Comparison of ENCODE assay signal across 20 mouse cellular contexts in genomic region chr8:120433143-120433542, GRCm38 (mm10).
A peak's percentile ranks its signal among the peaks of the same experiment; 100 is the strongest.
DNase-seq lines count a peak whose midpoint lies in the region; ATAC-seq and TF ChIP-seq lines count a peak whose summit lies in the region.
"Had no signal": no experiment of that assay in that cellular context is flagged by ENCODE, and none has a peak within 500 bp of the region (broad histone marks: within the 10 kb centered on the region; RNA-seq: fewer than 3 reads in every experiment).

No protein-coding gene starts in this region.

- H3K27ac ChIP-seq in heart, embryonic 10.5 days = 0 out of 2 replicates have a peak overlapping the region, but pooled peaks have one; percentile 1
- 0 out of 2 replicates have a peak overlapping the region, but pooled peaks have one; percentile 7 for H3K27ac ChIP-seq in midbrain, postnatal 0 days (ENCODE audit: low read depth, low read length)
- H3K27ac ChIP-seq in midbrain, embryonic 11.5 days (ENCODE audit: low read depth, low read length) = no peak overlapping the region
- H3K27ac ChIP-seq in forebrain, embryonic 12.5 days = peak overlapping the region; percentile 68; the same call in 1 of the 2 replicates
- H3K27ac ChIP-seq in limb, embryonic 10.5 days = peak overlapping the region; percentile 37; the same call in 1 of the 2 replicates
- H3K27ac ChIP-seq: heart, embryonic 13.5 days; kidney, postnatal 0 days had no signal

- H3K4me2 ChIP-seq in midbrain, postnatal 0 days (ENCODE audit: low read depth, low read length, poor library complexity, severe bottlenecking) = no peak overlapping the region
- H3K4me2 ChIP-seq in midbrain, embryonic 11.5 days = no peak overlapping the region
- H3K4me2 ChIP-seq in forebrain, embryonic 12.5 days = no peak overlapping the region
- H3K4me2 ChIP-seq: heart, embryonic 13.5 days had no signal

- H3K4me3 ChIP-seq in heart, embryonic 10.5 days = no peak overlapping the region
- H3K4me3 ChIP-seq in midbrain, postnatal 0 days (ENCODE audit: low read depth, low read length) = no peak overlapping the region
- H3K4me3 ChIP-seq in midbrain, embryonic 11.5 days (ENCODE audit: low read depth, low read length) = no peak overlapping the region
- H3K4me3 ChIP-seq in forebrain, embryonic 12.5 days (replicated peaks) = no peak overlapping the region
- no peak overlapping the region for H3K4me3 ChIP-seq in limb, embryonic 10.5 days
- H3K4me3 ChIP-seq: heart, embryonic 13.5 days had no signal

- H3K9me3 ChIP-seq in heart, embryonic 10.5 days = no peaks in the 10 kb centered on the region
- H3K9me3 ChIP-seq in midbrain, postnatal 0 days (ENCODE audit: low read length) = no peaks in the 10 kb centered on the region
- no peaks in the 10 kb centered on the region for H3K9me3 ChIP-seq in midbrain, embryonic 11.5 days (ENCODE audit: control insufficient read depth, low read length)
- peaks cover 5% of the 10 kb centered on the region; the same call in 1 of the 2 replicates for H3K9me3 ChIP-seq in forebrain, embryonic 12.5 days
- H3K9me3 ChIP-seq in limb, embryonic 10.5 days (replicated peaks) = no peaks in the 10 kb centered on the region

- no peaks in the 10 kb centered on the region for H3K36me3 ChIP-seq in heart, embryonic 10.5 days
- H3K36me3 ChIP-seq in midbrain, postnatal 0 days (ENCODE audit: insufficient read depth, low read length) = no peaks in the 10 kb centered on the region
- H3K36me3 ChIP-seq in midbrain, embryonic 11.5 days (ENCODE audit: control insufficient read depth, insufficient read depth, low read length) = no peaks in the 10 kb centered on the region
- H3K36me3 ChIP-seq in forebrain, embryonic 12.5 days (replicated peaks) = no peaks in the 10 kb centered on the region
- H3K36me3 ChIP-seq in limb, embryonic 10.5 days = 0 out of 2 replicates have a peak, but pooled peaks cover 8% of the 10 kb centered on the region
- H3K36me3 ChIP-seq: heart, embryonic 13.5 days had no signal

- H3K4me1 ChIP-seq in heart, embryonic 10.5 days = peaks cover 46% of the 10 kb centered on the region
- no peaks in the 10 kb centered on the region; the same call in 1 of the 2 replicates for H3K4me1 ChIP-seq in midbrain, postnatal 0 days (ENCODE audit: insufficient read depth, low read length)
- H3K4me1 ChIP-seq in midbrain, embryonic 11.5 days (ENCODE audit: control insufficient read depth, insufficient read depth, low read length) = peaks cover 9% of the 10 kb centered on the region
- peaks cover 53% of the 10 kb centered on the region for H3K4me1 ChIP-seq in forebrain, embryonic 12.5 days
- peaks cover 76% of the 10 kb centered on the region for H3K4me1 ChIP-seq in limb, embryonic 10.5 days

- peaks cover 19% of the 10 kb centered on the region for H3K27me3 ChIP-seq in heart, embryonic 10.5 days (ENCODE audit: insufficient read depth, poor library complexity, severe bottlenecking)
- H3K27me3 ChIP-seq in midbrain, postnatal 0 days (ENCODE audit: insufficient read depth, low read length) = no peaks in the 10 kb centered on the region
- H3K27me3 ChIP-seq in midbrain, embryonic 11.5 days (ENCODE audit: control insufficient read depth, insufficient read depth, low read length) = peaks cover 6% of the 10 kb centered on the region; the same call in 1 of the 2 replicates
- peaks cover 15% of the 10 kb centered on the region for H3K27me3 ChIP-seq in forebrain, embryonic 12.5 days
- peaks cover 40% of the 10 kb centered on the region for H3K27me3 ChIP-seq in limb, embryonic 10.5 days (ENCODE audit: low read depth, poor library complexity, severe bottlenecking)

- WGBS in heart, embryonic 10.5 days = 94% methylated on average over 7 of the region's 7 CpGs
- 66% methylated on average over 7 of the region's 7 CpGs for WGBS in midbrain, postnatal 0 days
- WGBS in midbrain, embryonic 11.5 days = 88% methylated on average over 7 of the region's 7 CpGs
- 70% methylated on average over 7 of the region's 7 CpGs for WGBS in forebrain, embryonic 12.5 days
- 85% methylated on average over 7 of the region's 7 CpGs for WGBS in limb, embryonic 10.5 days

- no peak for TF ChIP-seq CTCF in midbrain, postnatal 0 days (IDR thresholded peaks at IDR 0.05)

- DNase-seq in heart, embryonic 10.5 days (ENCODE audit: low spot score) = no peak
- no peak for DNase-seq in heart, adult 8-10 months (ENCODE audit: low spot score)
- no peak for DNase-seq in midbrain, postnatal 0 days (ENCODE audit: low spot score)
- no peak for DNase-seq in midbrain, embryonic 11.5 days (ENCODE audit: low spot score, missing footprints)
- no peak for DNase-seq in limb, embryonic 10.5 days (ENCODE audit: low spot score)
- no peak for DNase-seq in lung, postnatal 4 days
- DNase-seq: adrenal gland, postnatal 14 days; cerebellum, adult 11 months; gastrocnemius, postnatal 14 days; heart, adult 11 months; heart, postnatal 14 days; right cerebral cortex, postnatal 14 days had no signal

- no peak for ATAC-seq in midbrain, postnatal 0 days (ENCODE audit: low FRiP score)
- no peak for ATAC-seq in midbrain, embryonic 11.5 days (ENCODE audit: low FRiP score)
- ATAC-seq in forebrain, embryonic 12.5 days (ENCODE audit: low FRiP score) = no peak
- ATAC-seq in megakaryocyte, adult 5-6 weeks (ENCODE audit: poor library complexity, severe bottlenecking) = no peak
- ATAC-seq: CD4-positive, CD25-positive, alpha-beta regulatory T cell, adult 4 months; intestine, postnatal 0 days; lung, postnatal 0 days; midbrain, embryonic 16.5 days had no signal

- 0 out of 2 replicates have a peak overlapping the region, but pooled peaks have one; percentile 8 for H3K9ac ChIP-seq in midbrain, postnatal 0 days (replicated peaks; ENCODE audit: low read length, poor library complexity, severe bottlenecking)
- H3K9ac ChIP-seq in midbrain, embryonic 11.5 days (ENCODE audit: low read length) = no peak overlapping the region
- H3K9ac ChIP-seq in forebrain, embryonic 12.5 days = no peak overlapping the region
- H3K9ac ChIP-seq: heart, embryonic 13.5 days had no signal
